Mouse (Mus musculus): ENCODE measurements around the gene Hoxc11.

Gene Hoxc11

GRCm38 (mm10) chr15:102937036-102937666, 17.1 kb upstream of the Hoxc11 start:
- no peak for DNase-seq

- no peak for DNase-seq
Observed at GRCm38 (mm10) chr15:102939256-102940155, 14.7 kb upstream of the Hoxc11 start.

- no peak for DNase-seq
Observed at GRCm38 (mm10) chr15:102942739-102943467, 11.3 kb upstream of the Hoxc11 start.

- DNase-seq: no peak
Observed at GRCm38 (mm10) chr15:102943468-102943813, 10.8 kb upstream of the Hoxc11 start.

GRCm38 (mm10) chr15:102945185-102946077, 8.8 kb upstream of the Hoxc11 start:
- DNase-seq: no peak

- no peak for DNase-seq
Observed at GRCm38 (mm10) chr15:102947276-102947675, 7.0 kb upstream of the Hoxc11 start.

GRCm38 (mm10) chr15:102948842-102949241, 5.4 kb upstream of the Hoxc11 start:
- DNase-seq: no peak

- no peak for DNase-seq
Observed at GRCm38 (mm10) chr15:102949696-102950095, 4.5 kb upstream of the Hoxc11 start.

- no peak for DNase-seq
Observed at GRCm38 (mm10) chr15:102950877-102951276, 3.4 kb upstream of the Hoxc11 start.

GRCm38 (mm10) chr15:102953561-102953960, 666 bp upstream of the Hoxc11 start:
- no peak for DNase-seq

- DNase-seq: no peak
Observed at GRCm38 (mm10) chr15:102955007-102955382, 768 bp downstream of the Hoxc11 start.

- no peak for DNase-seq
Observed at GRCm38 (mm10) chr15:102955833-102956640, 1.8 kb downstream of the Hoxc11 start.

GRCm38 (mm10) chr15:102956906-102957305, 2.7 kb downstream of the Hoxc11 start:
- DNase-seq: no peak

GRCm38 (mm10) chr15:102959663-102960191, 5.5 kb downstream of the Hoxc11 start:
- no peak for DNase-seq

- no peak for DNase-seq
Observed at GRCm38 (mm10) chr15:102961728-102962127, 7.5 kb downstream of the Hoxc11 start.

GRCm38 (mm10) chr15:102962492-102962891, 8.3 kb downstream of the Hoxc11 start:
- DNase-seq: no peak

- no peak for DNase-seq
Observed at GRCm38 (mm10) chr15:102963259-102963658, 9.0 kb downstream of the Hoxc11 start.

GRCm38 (mm10) chr15:102963671-102964640, 9.7 kb downstream of the Hoxc11 start:
- no peak for DNase-seq

- no peak for DNase-seq
Observed at GRCm38 (mm10) chr15:102965003-102965891, 11.0 kb downstream of the Hoxc11 start.
